In the genomic region with DNA sequence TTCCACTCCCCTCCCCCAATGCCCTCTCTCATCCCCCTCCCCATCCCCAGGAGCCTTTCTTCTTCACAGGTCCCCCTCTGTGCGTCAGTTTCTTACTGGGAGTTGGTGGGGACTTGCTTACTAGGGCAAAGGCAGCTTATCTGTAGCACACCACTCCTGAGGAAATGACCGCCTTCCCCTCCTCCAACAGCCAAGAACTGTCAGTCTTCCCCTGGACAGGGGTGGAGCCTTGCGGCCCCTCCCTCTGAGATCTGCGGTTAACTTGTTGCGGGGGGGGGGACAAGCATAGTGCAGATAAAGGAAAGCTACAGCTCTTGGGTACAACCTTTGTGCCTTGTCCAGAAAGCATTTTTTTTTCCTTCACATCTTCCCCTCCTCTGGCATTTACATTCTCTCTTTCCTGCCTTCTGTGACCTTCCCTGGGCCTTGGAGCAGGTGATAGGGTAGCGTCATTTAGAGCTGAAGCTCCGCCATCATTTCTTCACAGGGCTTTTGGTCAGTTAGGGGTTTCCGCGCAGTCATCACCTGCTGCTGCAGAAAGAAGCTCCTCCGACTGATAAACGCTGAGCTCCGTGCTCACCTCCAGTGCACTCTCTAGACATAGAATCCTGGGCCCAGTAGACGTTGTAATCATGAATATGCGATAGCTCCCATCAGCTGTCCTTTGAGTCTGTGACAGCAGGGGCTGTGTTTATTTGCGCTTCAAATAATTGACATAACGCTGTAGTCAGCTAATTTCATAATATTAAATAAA, we compare ENCODE assay signal across 22 mouse cellular contexts.
A peak's percentile ranks its signal among the peaks of the same experiment; 100 is the strongest.
DNase-seq lines count a peak whose midpoint lies in the region; ATAC-seq lines count a peak whose summit lies in the region.
"Had no signal": no experiment of that assay in that cellular context is flagged by ENCODE, and none has a peak within 500 bp of the region (broad histone marks: within the 10 kb centered on the region; RNA-seq: fewer than 3 reads in every experiment).

No protein-coding gene starts in this region.

- no peak overlapping the region for H3K27ac ChIP-seq in heart, embryonic 10.5 days
- H3K27ac ChIP-seq in liver, embryonic 15.5 days (replicated peaks) = peak overlapping the region; percentile 70
- H3K27ac ChIP-seq: embryonic facial prominence, embryonic 10.5 days; forebrain, embryonic 13.5 days; hindbrain, postnatal 0 days; kidney, postnatal 0 days; macrophage; midbrain, embryonic 13.5 days; neural tube, embryonic 13.5 days had no signal

- H3K4me3 ChIP-seq in heart, embryonic 10.5 days = peak overlapping the region; percentile 25
- H3K4me3 ChIP-seq in liver, embryonic 15.5 days (replicated peaks) = peak overlapping the region; percentile 22
- H3K4me3 ChIP-seq: embryonic facial prominence, embryonic 10.5 days; forebrain, embryonic 13.5 days; midbrain, embryonic 13.5 days; neural tube, embryonic 13.5 days had no signal

- H3K4me1 ChIP-seq in heart, embryonic 10.5 days = peaks cover 6% of the 10 kb centered on the region; the same call in 1 of the 2 replicates
- peaks cover 17% of the 10 kb centered on the region for H3K4me1 ChIP-seq in liver, embryonic 15.5 days (replicated peaks)
- H3K4me1 ChIP-seq: midbrain, embryonic 13.5 days; neural tube, embryonic 13.5 days had no signal

- no peaks in the 10 kb centered on the region for H3K27me3 ChIP-seq in heart, embryonic 10.5 days (ENCODE audit: insufficient read depth, poor library complexity, severe bottlenecking)
- no peaks in the 10 kb centered on the region for H3K27me3 ChIP-seq in liver, embryonic 15.5 days
- H3K27me3 ChIP-seq: forebrain, embryonic 13.5 days; midbrain, embryonic 13.5 days; neural tube, embryonic 13.5 days had no signal

- H3K9me3 ChIP-seq in heart, embryonic 10.5 days = no peaks in the 10 kb centered on the region
- no peaks in the 10 kb centered on the region for H3K9me3 ChIP-seq in liver, embryonic 15.5 days (replicated peaks)
- H3K9me3 ChIP-seq: embryonic facial prominence, embryonic 10.5 days; forebrain, embryonic 13.5 days; midbrain, embryonic 13.5 days; neural tube, embryonic 13.5 days had no signal

- 30% methylated on average over 16 of the region's 16 CpGs for WGBS in heart, embryonic 10.5 days
- 11% methylated on average over 16 of the region's 16 CpGs for WGBS in liver, embryonic 15.5 days (ENCODE audit: insufficient replicate concordance)

- peak overlapping the region; percentile 59 for H3K4me2 ChIP-seq in liver, embryonic 15.5 days
- H3K4me2 ChIP-seq: forebrain, embryonic 13.5 days; midbrain, embryonic 13.5 days; neural tube, embryonic 13.5 days had no signal

- H3K36me3 ChIP-seq in heart, embryonic 10.5 days = no peaks in the 10 kb centered on the region
- no peaks in the 10 kb centered on the region for H3K36me3 ChIP-seq in liver, embryonic 15.5 days (replicated peaks)
- H3K36me3 ChIP-seq: embryonic facial prominence, embryonic 10.5 days; midbrain, embryonic 13.5 days; neural tube, embryonic 13.5 days had no signal

- ATAC-seq in common myeloid progenitor, adult 5-6 weeks (replicated peaks; ENCODE audit: low read depth, poor library complexity, severe bottlenecking) = peak; percentile 77
- peak; percentile 94 for ATAC-seq in liver, embryonic 15.5 days (ENCODE audit: insufficient read depth)
- ATAC-seq: forebrain, embryonic 13.5 days; hindbrain, postnatal 0 days; intestine, postnatal 0 days; midbrain, embryonic 13.5 days had no signal

- H3K9ac ChIP-seq in liver, embryonic 15.5 days = no peak overlapping the region
- H3K9ac ChIP-seq: forebrain, embryonic 13.5 days; midbrain, embryonic 13.5 days; neural tube, embryonic 13.5 days had no signal

- peak; percentile 87 for DNase-seq in heart, embryonic 10.5 days (ENCODE audit: low spot score)
- DNase-seq in heart, postnatal 4 days = no peak
- peak; percentile 9 for DNase-seq in R1 (ENCODE audit: low read depth, low spot score)
- no peak for DNase-seq in left cerebral cortex, adult 11 months (ENCODE audit: low spot score)
- DNase-seq in ovary, adult 18-20 months (ENCODE audit: low spot score) = no peak
- DNase-seq in spleen, postnatal 4 days (ENCODE audit: low spot score in 2 of 2) = no peak
- DNase-seq: adrenal gland, adult 2 months; cerebellum, adult 11-12 months; cerebellum, postnatal 25 days; gastrocnemius, postnatal 10 days; heart, adult 18-20 months; right cerebral cortex, postnatal 14 days had no signal

Comparison
In these comparisons a context has a peak if more than half of its experiments do, and no peak if none do; other contexts are left out.
1. DNase-seq: peak in heart, embryonic 10.5 days (single experiment) and R1 (single experiment); none in heart, postnatal 4 days (single experiment), left cerebral cortex, adult 11 months (single experiment), ovary, adult 18-20 months (single experiment) and spleen, postnatal 4 days (0 of 2).